Mouse (Mus musculus): ENCODE results near the gene Camta1. TPM values are rescaled to one million over a fixed set of nuclear protein-coding genes. Genes with fewer than 3 reads are reported as not detected.

Gene Camta1
- polyA plus RNA-seq, 1 experiment from 2014 or later = 81.8 TPM

- ATAC-seq (ENCODE audit: insufficient read depth, low FRiP score) = no peak
- Histone ChIP-seq H3K4me2 (ENCODE audit: low read depth, low read length) (no peak overlapping the region), H3K4me1 (ENCODE audit: control insufficient read depth, insufficient read depth, low read length) (no peaks in the 10 kb centered on the region), H3K27me3 (ENCODE audit: control insufficient read depth, insufficient read depth, low read length) (no peaks in the 10 kb centered on the region), H3K9ac (ENCODE audit: low read length) (no peak overlapping the region), H3K9me3 (replicated peaks; ENCODE audit: control insufficient read depth, low read length) (no peaks in the 10 kb centered on the region), H3K27ac (ENCODE audit: low read length) (no peak overlapping the region), H3K36me3 (ENCODE audit: control insufficient read depth, insufficient read depth, low read length) (no peaks in the 10 kb centered on the region), H3K4me3 (replicated peaks; ENCODE audit: low read length) (no peak overlapping the region)
- WGBS = 84% methylated on average over 11 of the region's 11 CpGs
These were observed 165.7 kb downstream of the Camta1 start for GRCm38 (mm10) chr4:151695984-151696383.

- H3K36me3 ChIP-seq (ENCODE audit: control insufficient read depth, insufficient read depth, low read length) = no peaks in the 10 kb centered on the region
- H3K9me3 ChIP-seq (replicated peaks; ENCODE audit: control insufficient read depth, low read length) = no peaks in the 10 kb centered on the region
- H3K4me2 ChIP-seq (ENCODE audit: low read depth, low read length) = no peak overlapping the region
- no peak overlapping the region for H3K4me3 ChIP-seq (replicated peaks; ENCODE audit: low read length)
- 91% methylated on average over 7 of the region's 7 CpGs for WGBS
- no peaks in the 10 kb centered on the region for H3K27me3 ChIP-seq (ENCODE audit: control insufficient read depth, insufficient read depth, low read length)
- H3K27ac ChIP-seq (ENCODE audit: low read length) = no peak overlapping the region
- ATAC-seq (ENCODE audit: insufficient read depth, low FRiP score) = no peak
- no peak overlapping the region for H3K9ac ChIP-seq (ENCODE audit: low read length)
- no peaks in the 10 kb centered on the region for H3K4me1 ChIP-seq (ENCODE audit: control insufficient read depth, insufficient read depth, low read length)
These were observed 167.1 kb downstream of the Camta1 start for GRCm38 (mm10) chr4:151694531-151694930.

GRCm38 (mm10) chr4:151694047-151694446 lies 167.6 kb downstream of the Camta1 start:
- no peak for ATAC-seq (ENCODE audit: insufficient read depth, low FRiP score)
- no peak overlapping the region for H3K4me2 ChIP-seq (ENCODE audit: low read depth, low read length)
- H3K27me3 ChIP-seq (ENCODE audit: control insufficient read depth, insufficient read depth, low read length) = no peaks in the 10 kb centered on the region
- no peaks in the 10 kb centered on the region for H3K4me1 ChIP-seq (ENCODE audit: control insufficient read depth, insufficient read depth, low read length)
- H3K9me3 ChIP-seq (replicated peaks; ENCODE audit: control insufficient read depth, low read length) = no peaks in the 10 kb centered on the region
- H3K27ac ChIP-seq (ENCODE audit: low read length) = no peak overlapping the region
- no peak overlapping the region for H3K4me3 ChIP-seq (replicated peaks; ENCODE audit: low read length)
- 87% methylated on average over 3 of the region's 3 CpGs for WGBS
- H3K36me3 ChIP-seq (ENCODE audit: control insufficient read depth, insufficient read depth, low read length) = no peaks in the 10 kb centered on the region
- no peak overlapping the region for H3K9ac ChIP-seq (ENCODE audit: low read length)

GRCm38 (mm10) chr4:151690041-151690440 lies 171.6 kb downstream of the Camta1 start:
- Histone ChIP-seq H3K9ac (ENCODE audit: low read length) (no peak overlapping the region), H3K36me3 (ENCODE audit: control insufficient read depth, insufficient read depth, low read length) (no peaks in the 10 kb centered on the region), H3K4me3 (replicated peaks; ENCODE audit: low read length) (no peak overlapping the region), H3K4me2 (ENCODE audit: low read depth, low read length) (no peak overlapping the region), H3K27me3 (ENCODE audit: control insufficient read depth, insufficient read depth, low read length) (no peaks in the 10 kb centered on the region), H3K27ac (ENCODE audit: low read length) (no peak overlapping the region), H3K9me3 (replicated peaks; ENCODE audit: control insufficient read depth, low read length) (no peaks in the 10 kb centered on the region), H3K4me1 (ENCODE audit: control insufficient read depth, insufficient read depth, low read length) (no peaks in the 10 kb centered on the region)
- 78% methylated on average over 12 of the region's 12 CpGs for WGBS
- no peak for ATAC-seq (ENCODE audit: insufficient read depth, low FRiP score)

- H3K27me3 ChIP-seq (ENCODE audit: control insufficient read depth, insufficient read depth, low read length) = no peaks in the 10 kb centered on the region
- H3K4me2 ChIP-seq (ENCODE audit: low read depth, low read length) = no peak overlapping the region
- H3K9ac ChIP-seq (ENCODE audit: low read length) = no peak overlapping the region
- no peaks in the 10 kb centered on the region for H3K9me3 ChIP-seq (replicated peaks; ENCODE audit: control insufficient read depth, low read length)
- no peak for ATAC-seq (ENCODE audit: insufficient read depth, low FRiP score)
- H3K36me3 ChIP-seq (ENCODE audit: control insufficient read depth, insufficient read depth, low read length) = no peaks in the 10 kb centered on the region
- no peak overlapping the region for H3K4me3 ChIP-seq (replicated peaks; ENCODE audit: low read length)
- no peaks in the 10 kb centered on the region for H3K4me1 ChIP-seq (ENCODE audit: control insufficient read depth, insufficient read depth, low read length)
- no peak overlapping the region for H3K27ac ChIP-seq (ENCODE audit: low read length)
- whole genome bisulfite sequencing = 80% methylated on average over 5 of the region's 5 CpGs
These were observed 173.5 kb downstream of the Camta1 start for GRCm38 (mm10) chr4:151688206-151688605.

GRCm38 (mm10) chr4:151684596-151684995 lies 177.1 kb downstream of the Camta1 start:
- no peak overlapping the region for H3K9ac ChIP-seq (ENCODE audit: low read length)
- no peaks in the 10 kb centered on the region for H3K27me3 ChIP-seq (ENCODE audit: control insufficient read depth, insufficient read depth, low read length)
- no peak overlapping the region for H3K4me3 ChIP-seq (replicated peaks; ENCODE audit: low read length)
- no peaks in the 10 kb centered on the region for H3K4me1 ChIP-seq (ENCODE audit: control insufficient read depth, insufficient read depth, low read length)
- no peak for ATAC-seq (ENCODE audit: insufficient read depth, low FRiP score)
- H3K36me3 ChIP-seq (ENCODE audit: control insufficient read depth, insufficient read depth, low read length) = no peaks in the 10 kb centered on the region
- H3K9me3 ChIP-seq (replicated peaks; ENCODE audit: control insufficient read depth, low read length) = no peaks in the 10 kb centered on the region
- WGBS = 89% methylated on average over 7 of the region's 7 CpGs
- H3K4me2 ChIP-seq (ENCODE audit: low read depth, low read length) = no peak overlapping the region
- H3K27ac ChIP-seq (ENCODE audit: low read length) = no peak overlapping the region

- H3K4me1 ChIP-seq (ENCODE audit: control insufficient read depth, insufficient read depth, low read length) = no peaks in the 10 kb centered on the region
- H3K9ac ChIP-seq (ENCODE audit: low read length) = no peak overlapping the region
- H3K27me3 ChIP-seq (ENCODE audit: control insufficient read depth, insufficient read depth, low read length) = no peaks in the 10 kb centered on the region
- ATAC-seq (ENCODE audit: insufficient read depth, low FRiP score) = no peak
- no peak overlapping the region for H3K27ac ChIP-seq (ENCODE audit: low read length)
- H3K4me3 ChIP-seq (replicated peaks; ENCODE audit: low read length) = no peak overlapping the region
- no peaks in the 10 kb centered on the region for H3K9me3 ChIP-seq (replicated peaks; ENCODE audit: control insufficient read depth, low read length)
- H3K36me3 ChIP-seq (ENCODE audit: control insufficient read depth, insufficient read depth, low read length) = no peaks in the 10 kb centered on the region
- WGBS = 77% methylated on average over 12 of the region's 12 CpGs
- H3K4me2 ChIP-seq (ENCODE audit: low read depth, low read length) = no peak overlapping the region
These were observed 178.7 kb downstream of the Camta1 start for GRCm38 (mm10) chr4:151682831-151683488.

GRCm38 (mm10) chr4:151672452-151672851 lies 189.2 kb downstream of the Camta1 start:
- Histone ChIP-seq H3K27ac (ENCODE audit: low read length) (no peak overlapping the region), H3K36me3 (ENCODE audit: control insufficient read depth, insufficient read depth, low read length) (no peaks in the 10 kb centered on the region), H3K27me3 (ENCODE audit: control insufficient read depth, insufficient read depth, low read length) (no peaks in the 10 kb centered on the region), H3K4me1 (ENCODE audit: control insufficient read depth, insufficient read depth, low read length) (no peaks in the 10 kb centered on the region), H3K9me3 (replicated peaks; ENCODE audit: control insufficient read depth, low read length) (no peaks in the 10 kb centered on the region), H3K4me3 (replicated peaks; ENCODE audit: low read length) (no peak overlapping the region), H3K9ac (ENCODE audit: low read length) (no peak overlapping the region), H3K4me2 (ENCODE audit: low read depth, low read length) (no peak overlapping the region)
- ATAC-seq (ENCODE audit: insufficient read depth, low FRiP score) = no peak
- WGBS = 80% methylated on average over 13 of the region's 13 CpGs

GRCm38 (mm10) chr4:151666411-151666901 lies 195.2 kb downstream of the Camta1 start:
- no peak overlapping the region for H3K9ac ChIP-seq (ENCODE audit: low read length)
- ATAC-seq (ENCODE audit: insufficient read depth, low FRiP score) = no peak
- WGBS = 81% methylated on average over 12 of the region's 12 CpGs
- H3K4me2 ChIP-seq (ENCODE audit: low read depth, low read length) = no peak overlapping the region
- H3K9me3 ChIP-seq (replicated peaks; ENCODE audit: control insufficient read depth, low read length) = no peaks in the 10 kb centered on the region
- no peaks in the 10 kb centered on the region for H3K27me3 ChIP-seq (ENCODE audit: control insufficient read depth, insufficient read depth, low read length)
- no peaks in the 10 kb centered on the region for H3K36me3 ChIP-seq (ENCODE audit: control insufficient read depth, insufficient read depth, low read length)
- H3K4me1 ChIP-seq (ENCODE audit: control insufficient read depth, insufficient read depth, low read length) = no peaks in the 10 kb centered on the region
- H3K4me3 ChIP-seq (replicated peaks; ENCODE audit: low read length) = no peak overlapping the region
- H3K27ac ChIP-seq (ENCODE audit: low read length) = no peak overlapping the region
